Mouse (Mus musculus): Measurements from ENCODE around the gene Rnf115.
"Not testable (repeated sequence)": the region's sequence is repeated elsewhere in the genome, so short reads cannot be mapped to it uniquely, and the experiment has no call there.

The Rnf115 gene

DNA sequence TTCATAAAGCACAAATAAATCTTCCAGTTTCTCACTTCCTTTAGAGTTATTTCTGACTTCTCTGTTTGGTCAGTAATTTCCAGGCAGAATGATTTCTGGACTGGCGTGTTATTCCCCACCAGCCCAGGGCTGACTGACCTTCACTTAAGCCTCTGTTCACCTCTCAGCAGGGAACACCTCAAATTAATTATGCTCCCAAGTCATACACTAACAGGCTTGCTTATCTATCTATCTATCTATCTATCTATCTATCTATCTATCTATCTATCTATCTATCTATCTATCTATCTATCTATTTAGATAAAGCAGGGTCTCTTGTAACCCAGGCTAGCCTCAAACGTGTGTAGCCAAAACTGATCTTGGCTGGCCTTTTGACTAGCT is 18.8 kb upstream of the Rnf115 start:
- no peak for DNase-seq

- DNase-seq, result no peak
Observed at GRCm38 (mm10) chr3:96714286-96714685, 13.2 kb upstream of the Rnf115 start.

- no peak for DNase-seq
Observed at GRCm38 (mm10) chr3:96715854-96716253, 11.6 kb upstream of the Rnf115 start.

GRCm38 (mm10) chr3:96719173-96719572 is 8.3 kb upstream of the Rnf115 start:
- DNase-seq, result peak; percentile 85 to 88

- DNase-seq, result no peak
Observed at GRCm38 (mm10) chr3:96727828-96728633, 567 bp downstream of the Rnf115 start.

DNA sequence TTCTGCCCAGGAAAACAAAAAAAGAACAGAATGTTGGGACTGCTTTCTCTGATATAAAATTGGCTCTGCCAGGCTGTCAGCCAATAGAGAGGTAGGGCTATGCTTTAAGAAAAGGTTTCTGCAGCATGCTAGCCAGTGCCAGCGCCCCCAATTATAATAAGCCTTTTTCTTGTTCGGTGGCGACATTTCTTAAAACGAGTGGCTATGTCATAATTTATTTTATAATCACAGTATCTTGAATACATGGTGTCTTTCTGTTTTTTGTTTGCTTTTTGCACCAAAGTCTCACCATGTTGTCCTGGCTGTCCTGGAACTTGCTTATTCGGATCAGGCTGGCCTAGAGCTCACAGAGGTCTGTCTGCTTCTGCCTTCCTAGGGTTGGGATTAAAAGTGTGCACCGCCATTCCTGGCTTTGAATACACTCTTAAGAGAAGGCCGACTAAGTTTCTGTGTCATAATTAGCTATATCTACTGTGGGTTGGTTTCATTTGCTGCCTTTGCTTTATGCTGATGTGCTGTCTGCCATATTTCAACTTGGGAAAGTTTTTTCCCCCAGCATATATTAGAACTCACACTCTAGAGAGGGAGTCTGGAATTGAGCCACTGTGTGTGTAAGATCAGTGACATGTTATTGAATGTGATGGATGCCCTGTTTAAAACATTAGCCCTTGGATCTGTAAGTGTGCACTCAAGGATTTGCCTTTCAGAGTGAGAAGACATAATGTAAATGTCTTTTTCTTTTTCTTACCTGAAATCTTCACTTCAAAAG is 1.4 kb downstream of the Rnf115 start:
- DNase-seq, result no peak

DNA sequence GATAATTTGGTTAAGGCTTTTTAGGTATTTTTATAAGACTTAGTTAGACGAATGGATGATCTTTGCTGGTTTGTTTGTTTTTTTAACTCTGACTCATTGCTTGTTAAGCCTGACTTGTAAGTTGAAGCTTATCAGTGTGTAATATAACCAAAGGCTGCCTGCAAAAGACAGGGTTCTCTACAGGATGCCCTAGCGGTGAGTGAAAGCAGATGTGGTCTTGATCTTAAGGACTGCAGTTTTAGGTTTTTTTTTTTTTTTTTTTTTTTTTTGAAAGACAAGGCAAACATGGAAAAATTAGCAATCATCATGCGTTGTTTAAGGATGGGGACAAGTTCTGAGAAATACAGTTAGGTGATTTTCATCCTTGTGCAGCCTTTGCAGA is 1.9 kb downstream of the Rnf115 start:
- no peak for DNase-seq

DNA sequence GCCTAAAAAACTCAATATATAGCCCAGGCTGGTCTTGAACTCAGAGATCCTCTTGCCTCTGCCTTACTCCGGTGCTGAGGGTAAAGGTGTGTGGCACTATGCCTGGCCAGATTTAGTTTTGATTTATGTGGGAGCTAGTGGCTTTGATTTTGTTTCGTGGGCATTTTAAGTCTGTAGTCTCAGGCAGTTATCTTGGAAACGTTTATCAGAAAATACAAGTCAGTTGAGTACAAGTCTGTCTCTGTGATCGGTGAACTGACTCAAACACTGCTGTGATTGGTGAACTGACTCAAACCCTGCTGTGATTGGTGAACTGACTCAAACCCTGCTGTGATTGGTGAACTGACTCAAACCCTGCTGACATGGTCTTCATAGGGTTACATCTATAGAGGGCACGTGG is 3.3 kb downstream of the Rnf115 start:
- DNase-seq, result no peak

DNA sequence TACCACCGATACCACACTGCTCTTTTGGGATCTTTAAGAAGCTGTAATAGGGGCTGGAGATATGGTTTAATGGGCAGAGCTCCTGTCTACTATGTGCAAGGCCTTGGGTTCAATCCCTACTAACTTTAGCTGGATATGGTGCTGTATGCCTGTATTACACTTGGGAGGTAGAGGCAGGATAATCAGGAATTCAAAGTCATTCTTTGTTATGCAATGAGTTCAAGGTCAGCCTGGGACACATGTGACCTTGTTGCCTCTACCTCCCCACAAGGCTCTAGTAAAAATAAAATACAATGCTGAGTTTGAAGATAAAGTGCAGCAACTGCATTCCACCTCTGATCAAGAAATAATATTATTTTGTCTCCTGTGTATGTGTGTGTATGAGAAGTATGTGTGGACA is 6.5 kb downstream of the Rnf115 start:
- no peak for DNase-seq

GRCm38 (mm10) chr3:96735200-96735599 is 7.7 kb downstream of the Rnf115 start:
- no peak for DNase-seq

DNA sequence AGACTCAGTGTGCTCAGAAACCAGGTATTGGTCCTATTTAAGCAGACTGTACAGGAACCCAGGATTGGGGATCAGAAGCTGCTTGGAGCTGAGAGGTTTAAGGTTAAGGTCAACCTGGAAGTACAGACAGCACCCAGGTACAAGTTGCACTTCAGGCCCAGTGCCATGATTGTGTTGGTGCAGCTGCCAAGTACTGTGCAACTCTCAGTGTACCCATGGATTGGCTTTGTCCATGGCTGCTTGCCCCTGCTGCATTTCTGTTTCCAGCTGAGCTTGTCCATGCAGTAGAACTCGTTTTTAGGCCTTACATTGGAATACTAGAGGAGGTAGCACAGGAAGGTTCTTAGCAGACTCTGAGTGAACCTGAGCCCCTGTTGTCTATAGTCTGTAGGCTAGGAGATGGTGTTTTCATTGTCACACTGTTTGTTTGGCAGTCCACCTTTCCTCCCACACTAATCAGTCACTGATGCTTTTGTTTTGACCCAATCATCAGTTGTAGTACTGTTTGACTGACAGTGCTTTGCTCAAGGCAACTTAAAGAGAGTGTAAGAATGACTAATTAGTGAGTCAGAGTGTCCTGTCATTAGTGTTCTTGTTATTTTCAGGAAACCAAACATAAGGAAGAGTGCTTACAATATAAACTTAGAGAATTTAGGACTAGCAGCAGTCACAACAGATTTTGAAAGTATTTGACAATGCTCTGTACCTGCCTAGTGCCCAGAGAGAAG is 9.7 kb downstream of the Rnf115 start:
- DNase-seq, result no peak

DNA sequence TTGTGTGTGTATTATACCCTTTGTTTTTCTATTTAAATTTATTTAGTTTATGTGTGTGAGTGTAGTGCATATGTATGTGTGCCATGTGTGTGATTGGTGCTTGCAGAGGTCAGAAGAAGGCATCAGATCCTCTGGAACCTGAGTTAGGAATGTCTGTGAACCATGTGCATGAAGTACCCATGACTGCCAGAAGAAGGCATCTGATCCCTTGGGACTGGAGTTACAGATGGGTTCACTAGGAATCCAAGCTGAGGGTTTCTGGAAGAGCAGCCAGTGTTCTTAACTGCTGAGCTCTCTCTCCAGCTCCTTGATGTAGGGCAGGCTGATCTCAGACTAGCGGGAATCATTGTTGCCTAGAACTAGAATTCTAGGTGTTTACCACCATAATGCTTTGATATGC is 10.5 kb downstream of the Rnf115 start:
- no peak for DNase-seq

DNA sequence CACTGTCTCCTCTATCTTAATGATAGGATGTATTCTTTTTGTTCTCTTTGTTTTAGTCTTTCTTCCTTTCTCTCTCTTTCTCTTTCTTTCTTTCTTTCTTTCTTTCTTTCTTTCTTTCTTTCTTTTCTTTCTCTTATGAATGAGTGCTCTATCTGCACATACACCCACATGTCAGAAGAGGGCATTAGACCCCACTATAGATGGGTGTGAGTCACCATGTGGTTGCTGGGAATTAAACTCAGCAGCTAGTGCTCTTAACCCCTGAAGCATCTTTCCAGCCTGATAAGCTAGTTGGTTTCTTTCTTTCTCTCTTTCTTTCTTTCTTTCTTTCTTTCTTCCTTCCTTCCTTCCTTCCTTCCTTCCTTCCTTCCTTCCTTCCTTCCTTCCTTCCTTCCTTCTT is 12.8 kb downstream of the Rnf115 start:
- not testable (repeated sequence) for DNase-seq

GRCm38 (mm10) chr3:96744348-96744747 is 16.9 kb downstream of the Rnf115 start:
- DNase-seq, result no peak

DNA sequence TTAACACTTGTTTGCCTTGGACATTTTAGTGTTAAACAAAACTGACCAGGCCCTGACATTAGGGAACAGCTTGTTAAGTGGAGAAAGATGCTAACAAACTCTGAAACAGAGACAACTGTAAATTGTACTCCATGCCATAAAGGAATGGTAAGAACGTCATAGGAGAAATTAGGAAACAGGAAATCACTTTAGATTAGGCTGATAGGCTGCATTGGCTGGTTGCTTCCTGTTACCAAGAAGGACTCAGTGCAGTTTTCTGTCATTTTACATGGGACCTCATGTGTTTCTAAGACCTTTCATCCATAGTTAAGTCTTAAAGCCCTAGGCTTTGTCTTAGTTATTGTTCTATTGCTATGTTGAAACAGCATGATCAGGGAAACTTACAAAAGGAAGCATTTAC is 19.4 kb downstream of the Rnf115 start:
- no peak for DNase-seq

- no peak for DNase-seq
Observed at GRCm38 (mm10) chr3:96755935-96756334, 28.5 kb downstream of the Rnf115 start.

GRCm38 (mm10) chr3:96757691-96758090 is 30.2 kb downstream of the Rnf115 start:
- DNase-seq, result peak; percentile 47 to 63

GRCm38 (mm10) chr3:96759695-96760094 is 32.2 kb downstream of the Rnf115 start:
- DNase-seq, result no peak

GRCm38 (mm10) chr3:96764528-96764927 is 37.1 kb downstream of the Rnf115 start:
- DNase-seq, result no peak

DNA sequence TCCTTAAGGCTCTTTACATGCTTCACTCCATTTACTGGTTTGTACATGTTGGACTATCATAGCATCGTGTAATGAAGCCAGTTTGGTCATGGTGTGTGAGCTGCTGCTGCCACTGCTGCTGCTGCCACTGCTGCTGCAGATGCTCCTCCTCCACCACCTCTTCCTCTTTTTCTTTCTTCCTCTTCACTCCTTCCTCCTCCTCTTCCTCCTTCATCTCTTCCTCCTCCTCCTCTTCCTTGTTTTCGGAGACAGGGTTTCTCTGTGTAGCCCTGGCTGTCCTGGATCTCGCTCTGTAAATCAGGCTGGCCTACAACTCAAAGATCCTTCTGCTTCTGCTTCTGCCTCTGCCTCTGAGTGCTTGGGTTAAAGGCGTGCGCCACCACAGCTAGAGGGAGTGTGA is 42.5 kb downstream of the Rnf115 start:
- DNase-seq, result no peak

DNA sequence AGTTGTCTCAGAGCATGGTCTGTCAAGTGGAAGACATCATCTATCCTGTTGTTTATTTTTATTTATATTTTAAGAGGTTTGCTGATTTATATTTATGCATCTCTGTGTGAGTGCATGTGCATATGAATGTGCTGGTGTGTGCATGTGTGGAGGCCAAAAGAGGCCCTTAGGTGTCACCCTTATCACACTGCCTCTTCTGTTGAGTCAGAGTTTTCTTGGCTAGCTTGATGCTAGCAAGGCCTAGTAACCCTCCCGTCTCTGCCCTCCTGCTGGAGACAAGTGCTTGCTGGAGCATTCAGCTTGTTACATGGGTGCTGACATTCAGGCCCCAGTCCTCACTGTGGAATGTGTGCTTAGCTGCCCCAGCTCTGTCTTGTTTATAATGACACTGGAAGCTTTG is 45.5 kb downstream of the Rnf115 start:
- no peak for DNase-seq

GRCm38 (mm10) chr3:96777120-96777519 is 49.7 kb downstream of the Rnf115 start:
- no peak for DNase-seq

GRCm38 (mm10) chr3:96782236-96782635 is 54.8 kb downstream of the Rnf115 start:
- DNase-seq, result no peak

- no peak for DNase-seq
Observed at GRCm38 (mm10) chr3:96787784-96788183, 60.3 kb downstream of the Rnf115 start.
